Mouse (Mus musculus): ENCODE measurements around the gene Slc35d3.

Slc35d3 gene

GRCm38 (mm10) chr10:19834222-19834621 is 17.0 kb downstream of the Slc35d3 start:
- no peak for DNase-seq

DNA sequence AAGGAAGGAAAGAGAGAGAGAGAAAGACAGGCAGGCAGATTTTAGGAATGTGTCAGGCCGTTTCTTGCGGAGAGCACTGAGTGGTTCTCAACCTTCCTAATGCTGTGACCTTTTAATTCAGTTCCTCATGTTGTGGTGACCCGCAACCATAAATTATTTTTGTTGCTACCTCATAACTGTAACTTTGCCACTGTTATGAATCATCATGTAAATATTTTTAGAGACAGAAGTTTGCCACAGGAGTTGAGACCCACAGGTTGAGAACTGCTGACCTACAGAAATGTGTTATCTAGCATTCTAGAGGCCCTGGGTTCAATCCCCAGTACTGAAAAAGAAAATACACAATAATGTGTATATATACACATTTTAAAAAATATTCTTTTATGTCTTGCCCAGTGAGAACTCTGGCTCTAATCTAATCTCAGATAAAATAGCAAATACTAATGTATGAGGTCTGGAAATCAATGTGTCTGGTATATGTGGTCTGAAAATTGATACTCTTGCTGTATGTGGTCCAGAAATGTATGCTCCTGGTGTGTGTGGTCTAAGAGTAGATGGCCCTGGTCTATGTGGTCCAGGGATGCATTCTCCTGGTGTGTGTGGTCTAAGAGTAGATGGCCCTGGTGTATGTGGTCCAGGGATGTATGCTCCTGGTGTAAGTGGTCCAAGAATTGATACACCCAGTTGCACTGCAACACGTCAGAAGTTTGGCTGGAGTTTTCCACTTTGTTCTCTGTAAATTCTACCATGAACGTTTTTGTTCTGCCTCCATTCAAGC is 20.0 kb downstream of the Slc35d3 start:
- no peak for DNase-seq

GRCm38 (mm10) chr10:19820986-19821385 is 30.3 kb downstream of the Slc35d3 start:
- DNase-seq, result no peak

DNA sequence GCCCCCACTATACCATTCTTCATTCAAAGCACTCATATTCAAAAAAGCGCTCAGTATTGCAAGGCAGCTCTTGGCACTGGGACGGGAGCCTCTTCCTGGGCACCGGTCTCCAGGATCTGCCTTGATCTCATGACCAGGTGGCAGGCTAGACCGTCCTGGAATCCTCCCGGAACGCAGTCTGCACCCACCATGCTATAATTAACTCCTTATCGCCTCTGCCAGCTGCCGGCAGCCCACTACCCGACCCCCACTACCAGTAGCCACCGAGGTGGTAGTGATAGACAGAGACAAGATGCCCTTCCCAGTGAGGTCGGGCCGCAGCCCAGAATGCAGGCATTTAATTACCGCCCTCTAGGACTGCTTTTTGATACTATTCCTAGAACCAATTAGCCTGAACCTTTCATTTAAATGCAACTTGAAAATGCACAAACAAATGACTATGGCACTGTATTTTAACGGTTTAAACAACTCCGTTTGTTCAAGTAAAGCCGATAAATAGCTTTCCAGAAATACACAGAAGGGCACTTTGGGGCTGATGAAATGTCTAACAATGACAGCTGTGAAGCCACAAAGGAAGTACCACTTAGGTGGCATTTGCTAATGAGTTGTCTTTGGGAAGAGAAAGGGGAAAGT is 32.4 kb downstream of the Slc35d3 start:
- no peak for DNase-seq

GRCm38 (mm10) chr10:19815371-19815770 is 35.9 kb downstream of the Slc35d3 start:
- DNase-seq, result peak; percentile 16

GRCm38 (mm10) chr10:19811436-19812172 is 39.7 kb downstream of the Slc35d3 start:
- no peak for DNase-seq

DNA sequence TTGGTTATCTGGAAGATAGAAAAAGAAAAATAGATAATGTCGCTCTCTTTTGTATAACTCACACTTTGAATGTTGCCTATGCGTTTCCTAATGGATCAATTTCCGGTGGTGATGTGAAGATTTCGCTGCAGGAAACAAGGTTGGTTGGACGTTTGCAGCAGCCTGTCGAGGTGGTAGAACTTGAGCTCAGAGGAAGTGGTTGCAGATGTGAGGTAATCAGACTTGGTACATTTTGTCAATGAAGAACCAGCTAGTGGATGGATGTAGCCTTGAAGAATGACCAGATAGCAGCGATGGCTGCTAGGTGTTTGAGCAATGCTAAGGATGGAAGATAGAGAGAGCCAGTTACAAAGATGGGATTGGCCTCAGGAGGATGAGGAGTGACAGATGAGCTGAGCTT is 46.5 kb downstream of the Slc35d3 start:
- DNase-seq, result no peak

GRCm38 (mm10) chr10:19802958-19803357 is 48.3 kb downstream of the Slc35d3 start:
- DNase-seq, result no peak

Measured in cerebellum, adult 9-11 months (tissue).